Mouse (Mus musculus) Patski (cell line): ENCODE data around the gene Mael. TPM values are rescaled to one million over a fixed set of nuclear protein-coding genes. Genes with fewer than 3 reads are reported as not detected.

ENCODE experiments used
- ATAC-seq: fragments of 100-300 bp; one replicate; pipeline ENCODE4 v1.8.0; 2021
- CTCF ChIA-PET: fragments of 350-600 bp; sonication (Branson Sonifier 250); formaldehyde crosslinking; loops from one replicate; lab custom pipeline; 2022; ENCODE audit warnings: inconsistent platforms; lab: Charles Lee
- POLR2A ChIA-PET: fragments of 350-600 bp; sonication (Branson Sonifier 250); formaldehyde crosslinking; loops from one replicate; lab custom pipeline; 2022; ENCODE audit warnings: antibody characterized with exemption, inconsistent platforms; lab: Charles Lee
- DNase-seq: peaks from one replicate; pipeline ENCODE4 v3.0.0-alpha.2; 2011; ENCODE audit warnings: low read depth, low spot score
- H3K27me3 ChIP-seq: fragments of 371-371 bp; one replicate; pipeline ENCODE4 v1.5.1; 2021
- CTCF ChIP-seq: fragments of 100-300 bp; IDR thresholded peaks from one replicate; pipeline ENCODE4 v1.5.1; 2021
- in situ Hi-C: fragments of 300-500 bp; cut with MboI; formaldehyde crosslinking; loops from 3 replicates; pipeline ENCODE4 v1.11.1; 2018; ENCODE audit warnings: low pct_unique_long_range_greater_than_20kb, mixed read lengths
- polyA plus RNA-seq: library from polyadenylated mRNA; unstranded; gene quantifications from one replicate; pipeline ENCODE4 v1.2.3, GENCODE M21; 2021

Gene Mael
- polyA plus RNA-seq: not detected

DNA sequence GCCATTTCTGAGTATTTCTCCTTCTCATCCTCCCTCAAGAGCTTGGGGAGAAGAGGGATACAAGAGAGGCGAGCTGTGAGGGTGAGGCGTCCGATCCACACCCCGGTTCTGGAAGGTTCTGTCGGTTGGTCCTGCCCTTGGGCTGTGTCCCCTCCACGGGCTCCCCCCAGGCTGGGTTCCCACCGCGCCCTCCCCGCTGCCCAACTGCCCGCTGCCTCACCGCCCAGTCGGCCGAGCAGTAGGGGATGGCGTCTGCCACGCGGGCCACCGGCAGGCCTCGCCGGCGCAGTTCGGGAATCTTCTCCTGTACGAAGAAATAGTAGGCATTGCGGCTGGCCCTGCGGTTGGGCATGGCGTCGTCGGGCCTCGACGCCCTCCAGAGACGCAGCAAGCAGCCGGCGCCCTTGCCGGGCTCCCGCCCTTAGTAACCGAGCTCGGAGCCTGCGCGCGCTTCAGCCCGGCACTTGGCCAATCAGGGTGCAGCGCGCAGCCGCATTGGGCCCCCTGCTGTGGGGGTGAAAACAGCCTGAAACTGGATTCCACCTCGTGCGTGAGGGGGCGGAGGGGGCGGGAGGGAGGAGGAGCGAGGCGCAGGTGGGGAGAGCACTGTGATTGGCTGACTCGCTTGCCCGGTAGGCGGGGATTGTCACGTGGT, at the start of gene Mael:
Gene Mael, minus strand, starts transcription at position 433 of the 655 bp plus-strand sequence.
- POLR2A ChIA-PET: no interaction called here
- H3K27me3 ChIP-seq: peaks cover 12% of the 10 kb centered on the region
- CTCF ChIA-PET: no interaction called here
- DNase-seq (no peak), ATAC-seq (no peak)
- in situ Hi-C loops: no loop called here
- no peak for TF ChIP-seq CTCF

- ChIA-PET POLR2A (no interaction called here), CTCF (interaction anchor here (0.8 to 0.9 kb wide), 2 partner anchors 13 to 31 kb away, joined by 3 read pairs; no protein-coding TSS in a partner anchor)
- TF ChIP-seq CTCF: no peak
- H3K27me3 ChIP-seq: peaks cover 4% of the 10 kb centered on the region
- in situ Hi-C loops: no loop called here
- no peak for DNase-seq
- no peak for ATAC-seq
Observed at GRCm38 (mm10) chr1:166286231-166286630, 47.7 kb upstream of the Mael start.

GRCm38 (mm10) chr1:166284390-166284789, 45.8 kb upstream of the Mael start:
- ChIA-PET CTCF (no interaction called here), POLR2A (no interaction called here)

DNA sequence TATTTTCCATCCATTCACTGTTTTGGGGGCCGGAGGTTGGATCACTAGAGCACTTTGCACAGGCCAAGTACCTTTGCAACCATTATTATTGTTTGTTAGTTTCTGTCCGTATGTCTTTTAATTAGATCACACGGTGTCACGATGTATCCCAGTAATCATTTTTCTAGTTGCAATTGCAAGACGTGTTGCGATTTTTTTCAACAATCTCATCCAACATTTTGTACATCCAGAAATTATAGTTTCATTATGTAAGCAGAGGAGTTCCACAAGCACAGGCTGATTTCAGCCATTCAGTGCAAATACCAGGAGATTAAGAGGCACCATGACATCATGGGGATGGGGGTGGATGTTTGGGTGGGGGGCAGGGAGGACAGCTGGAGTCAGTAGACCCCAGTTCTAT, 44.9 kb upstream of the Mael start:
- H3K27me3 ChIP-seq: peaks cover under 1% of the 10 kb centered on the region
- ChIA-PET CTCF (no interaction called here), POLR2A (no interaction called here)
- no peak for DNase-seq
- TF ChIP-seq CTCF: no peak
- in situ Hi-C loops: no loop called here
- no peak for ATAC-seq

More at GRCm38 (mm10) chr1:166284390-166284789, 45.8 kb upstream of the Mael start:
- DNase-seq: no peak
- in situ Hi-C loops: no loop called here
- TF ChIP-seq CTCF: no peak
- peaks cover 4% of the 10 kb centered on the region for H3K27me3 ChIP-seq
- ATAC-seq: no peak

- POLR2A ChIA-PET: no interaction called here
- TF ChIP-seq CTCF: no peak
- ATAC-seq: no peak
- in situ Hi-C loops: no loop called here
- CTCF ChIA-PET: interaction anchor here (1.6 kb wide), 1 partner anchor 16 kb away, joined by 6 read pairs; no protein-coding TSS in a partner anchor
- no peaks in the 10 kb centered on the region for H3K27me3 ChIP-seq
- DNase-seq: no peak
Observed at GRCm38 (mm10) chr1:166282597-166283210, 44.2 kb upstream of the Mael start.

GRCm38 (mm10) chr1:166281836-166282235, 43.3 kb upstream of the Mael start:
- ChIA-PET CTCF (interaction anchor here (1.6 kb wide), 1 partner anchor 17 kb away, joined by 6 read pairs; no protein-coding TSS in a partner anchor), POLR2A (no interaction called here)
- no peaks in the 10 kb centered on the region for H3K27me3 ChIP-seq
- in situ Hi-C loops: no loop called here
- no peak for ATAC-seq
- no peak for TF ChIP-seq CTCF
- no peak for DNase-seq

- POLR2A ChIA-PET: no interaction called here
- in situ Hi-C loops: no loop called here
- no peak for TF ChIP-seq CTCF
- CTCF ChIA-PET: interaction anchor here (1.6 kb wide), 1 partner anchor 17 kb away, joined by 6 read pairs; no protein-coding TSS in a partner anchor
- DNase-seq: no peak
- H3K27me3 ChIP-seq: no peaks in the 10 kb centered on the region
- ATAC-seq: no peak
Observed at GRCm38 (mm10) chr1:166281287-166281686, 42.7 kb upstream of the Mael start.

DNA sequence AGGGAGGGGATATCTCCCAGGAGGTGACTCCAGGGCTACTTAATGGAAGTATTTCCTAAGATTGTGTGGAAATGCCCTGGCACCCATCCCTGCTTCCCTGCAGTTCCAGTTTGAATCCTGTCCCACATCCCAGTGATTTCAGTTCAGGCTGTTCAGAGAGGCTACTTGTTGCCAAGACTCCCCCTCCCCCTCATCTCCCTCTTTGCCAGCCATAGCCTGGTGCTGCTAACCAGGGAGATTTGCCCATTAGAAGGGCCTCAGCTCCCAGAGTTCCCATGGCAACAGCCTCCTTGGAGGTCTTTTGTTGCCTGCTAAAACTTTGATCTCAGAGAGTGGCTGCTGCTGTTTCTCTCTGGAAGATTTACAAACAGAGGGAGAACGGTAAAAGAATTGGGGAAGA, 42.0 kb upstream of the Mael start:
- in situ Hi-C loops: no loop called here
- ChIA-PET CTCF (no interaction called here), POLR2A (no interaction called here)
- DNase-seq: no peak
- no peaks in the 10 kb centered on the region for H3K27me3 ChIP-seq
- no peak for TF ChIP-seq CTCF
- no peak for ATAC-seq

GRCm38 (mm10) chr1:166279580-166280206, 41.1 kb upstream of the Mael start:
- DNase-seq (no peak), ATAC-seq (no peak)
- no peaks in the 10 kb centered on the region for H3K27me3 ChIP-seq
- TF ChIP-seq CTCF: no peak
- POLR2A ChIA-PET: no interaction called here
- CTCF ChIA-PET: interaction anchor here (1.0 to 1.1 kb wide), 2 partner anchors 10 to 18 kb away, joined by 3 read pairs; no protein-coding TSS in a partner anchor
- in situ Hi-C loops: no loop called here

- in situ Hi-C loops: no loop called here
- no peak for ATAC-seq
- no peak for TF ChIP-seq CTCF
- DNase-seq: no peak
- ChIA-PET POLR2A (no interaction called here), CTCF (interaction anchor here (1.0 to 1.1 kb wide), 3 partner anchors 9 to 19 kb away, joined by 3 to 4 read pairs (median 3); no protein-coding TSS in a partner anchor)
- H3K27me3 ChIP-seq: no peaks in the 10 kb centered on the region
Observed at GRCm38 (mm10) chr1:166278786-166279185, 40.2 kb upstream of the Mael start.

- no peak for TF ChIP-seq CTCF
- H3K27me3 ChIP-seq: no peaks in the 10 kb centered on the region
- ChIA-PET CTCF (no interaction called here), POLR2A (no interaction called here)
- in situ Hi-C loops: no loop called here
- DNase-seq (no peak), ATAC-seq (no peak)
Observed at GRCm38 (mm10) chr1:166268218-166268617, 29.7 kb upstream of the Mael start.
